Mouse (Mus musculus) kidney, adult 2 months (tissue): ENCODE results near the gene Galns.

Experiments
- CTCF ChIP-seq: fragments of 200-500 bp; conservative IDR thresholded peaks from 2 replicates; pipeline ENCODE4 v1.5.1; 2011; ENCODE audit warnings: low read depth, mild to moderate bottlenecking, control low read depth, low read length, moderate library complexity, mixed read lengths; ENCODE audit not compliant: insufficient read depth, insufficient read length
- POLR2A ChIP-seq: fragments of 200-500 bp; IDR thresholded peaks from one replicate; pipeline ENCODE4 v1.6.1; 2011; ENCODE audit warnings: low read depth, low read length, control low read depth

DNA sequence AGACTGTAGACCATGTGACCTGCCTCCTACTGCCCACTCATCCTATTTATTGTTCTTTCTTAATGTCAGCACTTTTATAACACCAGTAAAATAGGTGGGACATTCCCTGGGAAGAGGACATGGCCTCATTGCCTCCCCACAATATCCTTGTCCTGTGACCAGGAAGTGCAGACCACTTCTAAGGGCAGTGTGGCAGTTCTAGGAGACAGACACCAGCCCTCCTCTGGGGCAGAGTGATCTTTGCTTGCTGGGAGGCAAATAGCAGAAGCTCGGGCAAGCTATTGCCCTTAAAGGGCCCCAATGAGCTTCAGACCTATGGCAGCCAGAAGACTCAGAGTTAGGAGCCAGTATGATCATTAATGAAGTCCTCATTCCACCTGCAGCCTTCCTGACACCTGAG, 6.6 kb downstream of the Galns start:
- TF ChIP-seq CTCF (no peak), POLR2A (no peak)
